Mouse (Mus musculus) ovary, postnatal 14 days (tissue): ENCODE measurements around the gene Prss30.

Source experiments
- DNase-seq: peaks from one replicate; pipeline ENCODE4 v3.0.0; 2022; ENCODE audit warnings: low spot score

The Prss30 gene

DNA sequence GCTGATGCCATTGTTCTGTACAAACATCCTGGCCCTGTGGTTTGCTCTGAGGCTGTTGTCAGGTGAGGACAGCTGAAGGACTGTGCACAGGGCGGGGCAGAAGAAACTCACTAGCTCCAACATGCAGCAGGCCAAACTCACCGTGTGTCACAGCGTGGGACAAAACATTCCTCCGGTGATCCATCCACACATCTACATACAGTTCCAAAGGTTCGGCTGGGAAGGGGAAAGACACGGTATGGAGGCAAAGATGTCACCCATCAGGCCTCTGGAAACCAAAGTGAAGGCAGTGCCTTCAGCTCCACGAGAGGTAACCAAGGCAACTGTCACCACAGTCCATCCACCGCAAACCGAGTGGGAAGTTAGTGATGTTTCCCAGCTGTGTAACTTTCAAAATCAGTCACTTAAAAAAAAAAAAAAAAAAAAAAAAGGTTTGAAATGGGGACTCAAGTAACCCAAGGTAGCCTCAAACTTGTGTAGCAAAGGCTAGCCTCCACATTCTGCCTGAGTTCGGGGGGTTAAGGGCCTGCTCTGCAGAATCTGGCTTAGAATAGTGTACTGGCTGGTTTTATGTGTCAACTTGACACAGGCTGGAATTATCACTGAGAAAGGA lies at the start of gene Prss30:
Prss30 (minus strand) TSS at position 270 of the 613 bp plus-strand sequence.
- DNase-seq: no peak

DNA sequence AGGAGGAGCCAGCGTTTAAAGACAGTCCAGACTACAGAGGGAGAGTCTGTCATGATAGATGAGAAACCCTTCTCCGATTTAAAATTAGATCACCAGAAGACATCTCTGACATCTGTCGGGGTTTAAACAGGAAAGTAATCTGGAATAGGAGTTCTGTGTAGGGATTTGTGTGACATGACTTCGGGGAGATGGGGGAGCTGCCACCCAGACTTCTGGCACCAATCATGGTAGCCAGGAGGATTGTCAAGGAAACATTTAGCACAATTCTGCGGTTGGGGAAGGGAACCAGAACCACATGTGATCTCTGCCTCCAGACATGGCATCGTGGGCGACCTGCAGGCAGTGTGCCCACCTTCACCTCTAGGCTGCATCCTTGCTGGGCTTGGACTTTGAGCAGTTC lies 49.1 kb upstream of the Prss30 start:
- DNase-seq: no peak

DNA sequence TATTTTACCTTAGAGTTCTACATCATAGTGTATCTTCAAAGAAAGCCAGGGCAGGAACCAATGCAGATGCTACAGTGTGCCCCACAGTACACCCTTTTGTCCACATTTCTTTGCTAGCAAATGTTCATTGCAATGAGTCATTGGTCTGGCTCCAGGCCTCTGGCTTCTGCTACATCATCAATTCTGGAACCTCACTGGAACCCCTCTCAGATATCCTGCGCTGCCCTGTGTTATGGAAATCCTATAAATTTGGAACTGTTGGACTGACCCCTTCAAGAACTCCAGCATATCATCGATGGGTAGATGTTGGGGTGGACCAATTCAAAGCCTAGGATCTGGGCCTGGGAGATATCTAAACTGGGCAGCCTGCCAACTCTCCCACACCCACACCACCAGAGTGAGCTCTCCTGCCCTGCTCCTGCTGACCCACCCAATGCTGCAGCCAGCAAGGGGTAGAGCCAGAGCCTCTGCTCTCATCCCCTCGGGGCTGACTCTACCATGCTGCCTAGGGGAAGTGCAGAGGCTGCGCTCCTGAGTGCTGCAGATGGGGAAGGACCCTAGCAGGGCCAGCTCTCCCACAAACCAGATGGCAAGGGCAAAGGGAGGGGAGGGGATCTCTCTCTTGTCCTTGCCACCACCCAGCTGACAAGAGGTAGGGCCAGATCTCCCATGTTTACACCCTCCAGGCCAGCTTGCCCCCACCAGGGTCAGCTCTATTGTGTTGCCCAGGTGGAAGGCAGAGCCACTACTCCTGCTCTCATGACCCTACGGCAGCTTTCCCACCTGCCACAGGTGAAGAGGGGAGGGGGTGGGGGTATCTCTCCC lies 41.2 kb upstream of the Prss30 start:
- peak; percentile 11 for DNase-seq

DNA sequence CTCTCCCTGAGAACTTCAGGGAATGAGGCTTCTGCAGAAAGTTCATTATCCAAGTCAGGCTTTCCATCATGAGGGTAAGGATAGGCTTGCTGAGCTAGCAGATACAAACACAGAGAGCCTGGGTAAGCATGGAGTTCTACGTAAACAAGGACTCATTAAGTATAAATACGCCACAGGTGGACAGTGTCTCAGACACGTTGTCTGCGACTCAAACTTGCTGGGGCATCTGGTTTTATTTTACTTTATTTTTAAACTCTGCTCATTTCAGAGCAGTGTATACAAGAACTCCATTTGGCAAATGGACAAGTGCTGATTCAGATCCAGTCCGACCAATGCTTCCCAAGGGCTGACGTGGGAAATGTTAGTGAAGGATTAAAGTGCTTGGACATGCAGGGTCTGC lies 40.3 kb upstream of the Prss30 start:
- DNase-seq: no peak

DNA sequence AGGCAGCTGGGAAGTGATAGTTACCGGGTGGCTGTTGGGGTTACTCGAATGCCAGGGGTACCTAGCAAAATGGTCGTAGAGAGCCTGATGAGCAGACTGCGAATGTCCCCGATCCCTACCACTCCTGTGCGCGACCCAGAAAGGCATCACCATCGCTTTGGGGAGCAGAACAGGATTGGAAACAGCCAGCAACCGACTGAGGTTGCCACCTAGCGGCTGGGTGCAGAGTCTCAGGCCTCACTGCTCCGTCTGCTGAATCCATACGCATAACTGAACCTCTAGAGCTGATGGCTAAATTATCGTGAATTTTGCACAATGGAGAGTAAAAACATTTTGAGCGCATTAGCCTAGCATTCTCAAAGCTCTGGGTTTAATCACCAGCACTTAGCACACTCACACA lies 35.4 kb upstream of the Prss30 start:
- DNase-seq: no peak

DNA sequence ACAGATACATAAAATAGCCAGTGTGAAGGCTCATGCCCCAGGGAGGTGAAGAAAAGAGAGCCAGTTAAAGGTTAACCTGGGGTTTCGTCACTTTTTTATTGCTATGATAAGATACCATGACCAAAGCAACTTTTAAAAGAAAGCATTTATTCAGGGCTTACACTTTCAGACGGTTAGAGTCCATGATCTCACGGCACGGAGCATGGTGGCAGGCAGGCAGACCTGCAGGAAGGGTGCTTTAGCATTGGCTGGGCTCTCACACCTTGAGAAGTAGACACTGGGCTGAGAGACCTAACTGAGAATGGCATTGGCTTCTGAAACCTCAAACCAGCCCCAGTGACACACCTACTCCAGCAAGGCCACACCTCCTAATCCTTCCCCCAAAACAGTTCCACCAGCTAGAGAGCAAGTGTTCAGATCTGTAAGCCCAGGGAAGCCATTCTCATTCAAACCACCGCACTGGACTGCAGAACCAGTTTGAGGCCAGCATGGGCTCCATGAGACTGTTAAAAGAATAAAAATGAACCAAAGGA lies 34.1 kb upstream of the Prss30 start:
- DNase-seq: no peak

DNA sequence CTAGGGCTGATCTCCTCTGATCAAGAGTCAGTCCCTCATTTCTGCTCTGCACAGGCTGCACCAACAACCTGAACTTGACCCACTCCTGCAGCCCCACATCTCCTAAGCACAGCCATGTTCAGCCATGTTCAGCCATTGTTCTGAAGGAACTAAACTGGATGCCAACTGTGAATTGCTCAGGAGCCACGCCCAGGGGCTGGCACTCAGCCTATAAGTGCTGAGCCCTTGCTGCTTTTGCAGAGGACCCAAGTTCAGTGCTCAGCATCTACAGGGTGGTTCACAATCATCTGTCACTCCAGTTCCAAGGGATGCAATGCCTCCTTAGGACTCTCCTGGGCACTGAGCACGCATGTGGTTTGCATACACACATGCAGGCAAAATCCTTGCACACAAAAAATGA lies 32.6 kb upstream of the Prss30 start:
- no peak for DNase-seq

DNA sequence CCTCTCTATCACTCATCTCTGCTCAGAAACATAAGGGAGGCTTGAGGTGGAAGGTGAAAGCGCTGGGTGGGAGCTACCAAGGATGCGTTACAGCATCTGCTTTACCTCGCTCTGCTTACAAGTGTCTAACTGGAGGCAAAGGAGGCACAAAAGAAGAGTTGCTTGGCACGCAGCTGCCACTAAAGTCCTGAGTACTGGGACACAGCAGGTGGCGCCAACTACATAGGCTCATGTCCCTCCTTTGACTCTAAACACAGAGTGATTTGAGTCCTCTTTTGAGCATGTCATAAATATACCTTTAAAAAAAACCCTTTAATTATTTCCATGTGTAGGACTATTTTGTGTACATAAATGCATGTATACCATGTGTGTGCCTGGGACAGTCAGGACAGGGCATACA lies 29.3 kb upstream of the Prss30 start:
- DNase-seq: no peak

DNA sequence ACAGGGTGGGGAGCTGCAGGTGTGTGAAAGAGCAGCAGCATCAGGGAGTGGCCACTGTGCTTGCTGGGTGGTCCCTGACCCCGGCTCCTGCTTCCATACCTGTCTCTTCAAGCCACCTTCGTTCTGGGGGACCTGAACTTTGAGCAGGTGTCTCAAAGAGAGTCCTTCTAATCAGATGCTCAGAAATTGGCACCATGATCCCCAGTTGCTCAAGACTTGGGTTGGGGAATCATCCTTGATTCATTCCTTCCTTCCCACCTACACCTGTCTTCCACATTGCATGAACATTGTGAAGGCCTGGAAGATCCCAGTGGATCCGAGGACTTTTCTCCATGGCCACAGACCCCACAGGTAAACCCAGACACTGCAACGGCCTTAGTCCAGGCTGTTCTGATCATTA lies 27.7 kb upstream of the Prss30 start:
- DNase-seq: no peak

DNA sequence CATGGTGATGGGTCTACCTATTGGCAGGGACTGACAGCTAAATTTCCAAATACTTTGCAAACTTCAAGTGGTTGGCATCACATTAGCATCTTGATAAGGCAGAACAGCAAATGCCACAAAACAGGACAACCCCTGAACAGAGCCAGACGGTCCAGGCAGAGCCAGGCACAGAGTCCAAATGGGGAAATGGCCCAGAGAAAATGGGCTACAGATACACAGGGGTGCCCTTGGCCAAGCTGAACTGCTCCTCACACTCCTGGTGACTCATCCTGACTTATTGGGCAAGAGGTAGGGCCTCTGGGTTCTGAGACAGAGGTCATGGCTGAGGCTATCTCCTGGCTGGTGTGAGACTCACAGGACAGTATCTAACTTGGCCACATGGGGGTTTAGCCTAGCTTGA lies 27.0 kb upstream of the Prss30 start:
- no peak for DNase-seq

DNA sequence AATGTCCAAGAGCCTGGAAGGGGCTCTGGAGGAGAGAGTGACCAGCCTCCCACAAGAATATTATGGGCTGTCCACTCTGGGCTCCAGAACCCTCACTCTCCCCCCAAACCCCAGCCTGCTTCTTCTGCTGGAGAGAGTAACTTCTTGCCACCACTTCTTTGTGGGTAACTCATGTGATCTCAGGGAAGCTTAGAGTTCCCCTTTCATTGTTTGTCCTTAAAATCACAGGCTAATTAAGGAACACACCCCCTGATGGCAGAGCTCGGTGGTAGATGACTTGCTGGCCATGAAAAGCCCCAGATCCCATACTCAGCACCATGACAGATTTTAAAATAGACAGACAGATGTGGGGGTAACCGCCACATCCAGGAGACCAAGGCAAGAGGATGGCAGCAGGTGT lies 26.6 kb upstream of the Prss30 start:
- no peak for DNase-seq

DNA sequence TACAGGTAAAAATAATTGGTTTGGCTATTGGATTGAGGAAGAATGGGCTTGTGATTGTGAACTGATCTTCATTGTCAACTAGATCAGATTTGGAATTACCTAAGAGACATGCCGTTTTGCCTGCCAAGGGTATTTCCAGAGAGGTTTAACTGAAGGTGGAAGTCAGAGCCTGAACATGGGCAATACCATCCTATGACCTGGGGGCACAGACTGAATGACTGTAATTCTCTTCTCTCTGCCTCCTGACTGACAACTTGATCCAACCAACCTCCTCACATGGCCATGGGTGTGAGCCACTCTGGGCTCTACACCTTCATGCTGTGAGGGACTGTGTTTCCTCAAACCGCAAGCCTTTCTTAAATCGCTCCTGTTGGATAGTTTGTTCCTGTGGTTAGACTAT lies 24.7 kb upstream of the Prss30 start:
- DNase-seq: no peak

DNA sequence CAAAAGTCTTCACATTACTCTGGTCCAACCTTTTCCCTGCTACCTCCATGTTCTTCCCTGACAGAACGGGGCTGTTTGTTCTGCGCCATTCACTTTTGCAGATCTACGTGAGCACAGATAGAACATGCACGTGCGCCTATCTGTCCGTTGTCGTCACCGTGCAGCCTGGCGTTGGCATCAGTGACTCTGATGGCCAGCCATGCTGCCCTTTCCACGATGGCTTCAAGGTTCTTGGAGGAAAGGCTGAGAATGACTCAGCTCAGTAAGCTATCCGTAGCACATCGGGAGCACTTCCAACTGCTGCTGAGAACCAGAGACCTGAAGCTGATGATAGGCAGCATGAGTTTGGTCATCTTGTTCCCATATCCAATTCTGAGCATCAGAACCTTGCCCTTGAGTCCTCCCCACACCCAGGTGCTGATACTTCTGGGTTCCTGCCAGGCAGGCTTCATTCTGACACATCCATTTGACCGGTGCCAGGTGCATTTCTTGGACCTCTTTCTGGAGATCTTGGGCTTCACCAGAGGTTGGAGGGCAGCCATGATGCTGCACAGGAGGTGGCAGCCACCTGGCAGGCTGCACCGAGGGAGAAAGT lies 23.8 kb upstream of the Prss30 start:
- no peak for DNase-seq

DNA sequence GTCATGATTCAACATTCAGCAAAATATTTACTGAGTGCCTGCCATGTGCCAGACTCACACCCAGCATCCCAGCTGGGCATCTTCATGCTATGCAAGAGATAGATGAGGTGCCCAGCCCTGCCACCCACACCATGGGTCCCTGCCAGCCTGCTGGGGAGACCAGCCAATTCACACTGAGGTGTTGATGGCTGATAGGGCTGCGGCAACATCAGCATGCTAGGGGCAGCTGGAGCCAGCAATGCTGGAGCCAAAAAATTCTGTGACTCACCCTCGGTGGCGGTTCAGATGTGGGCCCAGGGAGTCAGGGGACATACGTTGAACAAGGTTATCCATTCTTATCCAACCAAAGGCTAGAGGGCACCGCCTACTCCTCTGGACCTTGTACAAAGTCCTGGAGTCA lies 20.0 kb upstream of the Prss30 start:
- DNase-seq: peak; percentile 13

DNA sequence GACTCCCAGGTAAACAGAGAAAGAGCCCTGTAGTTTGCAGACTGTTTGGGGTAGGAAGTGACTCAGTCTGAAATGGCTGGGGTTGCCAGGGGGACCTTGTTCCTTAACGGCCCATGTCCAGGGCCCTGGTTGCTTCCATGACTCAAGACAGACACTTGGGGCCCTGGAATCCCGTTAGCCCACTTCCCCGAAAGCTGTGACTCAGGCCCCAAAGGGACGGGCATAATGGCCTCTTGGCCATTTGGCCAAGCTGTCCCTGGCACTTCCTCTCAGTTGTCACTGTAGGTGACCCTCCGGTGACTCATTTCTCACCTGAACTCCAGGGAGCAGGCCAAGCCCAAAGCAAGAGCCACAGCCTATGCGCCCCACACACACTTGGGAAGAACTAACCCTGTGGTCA lies 18.0 kb upstream of the Prss30 start:
- DNase-seq: no peak

DNA sequence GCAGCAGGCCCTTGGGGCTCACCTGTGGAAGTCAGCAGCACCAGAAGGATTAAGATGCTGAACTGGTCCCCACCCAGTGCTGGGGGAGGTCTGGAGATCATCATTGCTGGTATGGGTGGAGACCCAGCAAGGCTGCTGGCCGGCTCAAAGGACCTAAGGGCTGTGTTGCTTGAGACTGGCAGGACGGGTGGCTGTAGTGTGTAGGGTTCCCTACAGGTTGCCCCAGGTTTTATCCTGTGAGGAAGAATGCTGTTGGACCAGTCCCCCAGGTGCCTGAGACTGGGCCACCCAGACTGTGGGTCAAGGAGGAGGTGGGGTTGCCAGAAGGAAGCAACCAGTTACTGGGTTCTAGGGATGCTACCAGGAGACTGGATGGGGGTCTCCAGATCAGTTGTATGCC lies 17.5 kb upstream of the Prss30 start, which contains the start of gene Prss22:
Prss22 (minus strand) TSS at position 200 of the 400 bp plus-strand sequence.
- no peak for DNase-seq

DNA sequence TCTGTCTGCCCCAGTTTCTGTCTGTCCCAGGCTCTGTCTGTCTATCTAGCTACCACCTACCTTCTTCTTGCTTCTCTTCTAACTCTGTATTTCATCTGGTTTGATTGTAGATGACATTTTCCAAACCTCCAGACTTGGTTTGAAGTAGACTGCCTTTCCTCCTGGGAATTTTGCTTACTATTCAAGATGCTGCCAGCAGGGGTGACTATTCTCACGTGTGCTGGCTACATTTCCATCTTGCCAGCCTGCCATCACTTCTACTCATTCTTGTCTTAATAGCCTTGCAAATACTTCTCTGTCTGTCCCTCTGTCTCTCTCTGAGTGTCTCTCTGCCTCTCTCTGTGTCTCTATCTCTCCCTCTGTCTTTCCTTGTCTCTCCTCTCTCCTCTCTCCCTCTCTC lies 15.1 kb upstream of the Prss30 start:
- no peak for DNase-seq

DNA sequence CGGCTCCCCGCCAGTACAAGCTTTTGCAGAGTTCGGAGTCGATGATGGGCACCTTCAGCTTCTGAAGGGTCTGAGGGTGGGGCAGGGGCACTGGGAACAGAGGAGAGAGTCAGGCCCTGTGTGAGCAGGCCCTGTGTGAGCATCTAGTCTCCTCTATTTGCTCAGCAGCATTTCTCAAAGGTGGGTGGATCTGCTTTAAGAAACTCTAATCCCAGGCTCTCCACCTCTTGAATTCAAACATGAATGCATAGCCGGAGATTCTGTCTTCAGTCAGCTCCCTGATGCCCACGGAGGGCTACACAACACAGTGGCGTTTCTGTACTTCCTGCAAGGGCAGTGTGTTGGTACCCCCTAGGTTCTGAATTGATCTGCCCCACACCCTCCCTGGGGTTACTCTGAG lies 14.3 kb upstream of the Prss30 start:
- DNase-seq: no peak

DNA sequence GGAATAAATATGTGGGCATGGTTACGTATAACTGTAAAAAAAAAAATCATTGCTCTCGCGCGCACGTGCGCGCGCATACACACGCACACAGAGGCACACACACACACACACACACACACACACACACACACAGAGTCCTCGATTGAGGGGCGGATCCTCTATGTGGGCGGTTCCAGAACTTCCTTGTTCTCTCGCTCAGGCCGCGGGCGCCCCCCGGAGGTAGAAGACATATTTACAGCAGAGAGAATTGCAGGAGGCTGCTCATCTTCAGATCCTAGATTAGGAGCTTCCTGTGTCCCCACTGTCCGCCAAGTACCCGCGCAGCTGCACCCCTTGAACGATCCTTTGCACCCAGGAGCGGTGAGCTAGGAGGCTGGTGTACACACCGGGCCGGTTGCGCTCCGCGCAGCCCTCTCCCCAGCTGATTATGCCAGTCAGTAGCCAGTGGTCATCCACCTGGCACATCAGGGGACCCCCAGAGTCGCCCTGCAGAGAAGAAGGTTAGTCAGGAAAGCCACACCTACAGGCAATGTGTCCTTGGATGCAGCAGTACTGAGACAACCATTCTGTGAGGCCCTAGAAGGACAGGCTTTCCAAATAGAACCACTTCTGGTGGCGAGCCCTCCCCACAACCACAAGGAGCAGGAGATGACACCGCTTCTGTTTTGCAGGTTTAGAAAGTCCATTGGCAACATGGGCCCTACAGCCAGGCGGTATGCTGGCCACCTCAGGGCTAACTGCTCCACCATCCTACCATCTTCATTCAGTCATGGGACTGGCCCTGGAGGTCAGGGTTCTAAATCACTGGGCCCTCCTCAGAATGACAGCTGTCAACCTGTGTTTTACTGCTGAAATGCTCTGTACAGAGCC lies 13.4 kb upstream of the Prss30 start:
- peak; percentile 95 for DNase-seq

DNA sequence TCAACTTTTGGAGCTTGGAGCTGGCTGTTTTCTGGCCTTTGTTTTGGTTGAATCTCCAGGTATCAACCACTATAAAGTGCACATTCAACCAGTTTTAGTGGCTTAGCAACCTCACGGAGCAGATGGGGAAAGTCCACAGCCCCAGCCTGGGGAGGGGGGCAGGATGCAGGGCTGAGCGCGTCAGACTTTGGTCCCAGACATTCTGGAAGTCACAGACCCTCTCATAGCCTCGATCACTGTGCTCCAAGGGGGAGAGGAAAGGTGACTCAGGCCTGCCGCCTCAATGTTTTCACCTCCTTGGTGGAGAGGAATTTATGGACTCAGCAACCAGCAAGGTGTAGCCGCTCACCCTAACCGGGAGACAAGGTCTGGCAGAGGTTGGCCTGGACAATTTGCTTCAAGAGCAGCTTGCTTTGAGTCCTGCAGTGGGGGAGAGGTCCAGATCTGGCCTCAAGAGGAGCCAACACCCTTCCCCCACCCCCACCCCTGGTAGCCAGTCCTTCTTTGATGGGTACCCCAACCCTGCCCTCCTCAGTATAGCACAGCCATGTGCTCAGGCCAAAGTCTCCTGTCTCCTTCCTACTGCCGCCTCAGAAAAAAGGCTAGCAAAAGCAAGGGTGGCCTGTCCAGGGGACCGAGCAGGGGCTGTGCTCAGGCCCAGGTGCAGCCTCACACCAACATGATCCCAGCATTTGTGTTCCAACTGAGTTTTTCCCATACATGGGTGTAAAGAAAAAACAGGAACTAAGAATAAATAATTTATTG lies 12.6 kb upstream of the Prss30 start:
- no peak for DNase-seq

DNA sequence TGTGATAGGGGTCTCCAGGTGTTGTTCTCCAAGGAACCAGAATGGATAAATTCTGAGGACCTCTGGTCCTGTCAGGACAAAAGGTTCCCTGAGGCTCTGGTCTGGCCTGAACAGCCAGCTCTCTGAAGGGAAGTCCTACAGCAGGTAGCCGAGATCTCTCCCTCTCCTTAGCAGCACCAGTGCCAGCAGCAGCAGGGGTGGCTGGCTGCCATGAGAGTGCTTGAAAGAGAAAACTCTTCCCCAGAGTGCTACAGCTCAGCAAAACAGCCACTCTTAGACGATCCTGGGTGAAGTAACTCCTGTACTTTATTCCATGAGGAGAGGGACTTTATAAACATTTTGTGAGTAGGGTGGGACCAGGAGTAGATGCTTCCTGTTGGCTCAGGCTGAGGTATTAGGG lies 9.4 kb upstream of the Prss30 start:
- DNase-seq: no peak
